Mouse (Mus musculus): ENCODE results near the gene Tcte2.

Tcte2 gene

DNA sequence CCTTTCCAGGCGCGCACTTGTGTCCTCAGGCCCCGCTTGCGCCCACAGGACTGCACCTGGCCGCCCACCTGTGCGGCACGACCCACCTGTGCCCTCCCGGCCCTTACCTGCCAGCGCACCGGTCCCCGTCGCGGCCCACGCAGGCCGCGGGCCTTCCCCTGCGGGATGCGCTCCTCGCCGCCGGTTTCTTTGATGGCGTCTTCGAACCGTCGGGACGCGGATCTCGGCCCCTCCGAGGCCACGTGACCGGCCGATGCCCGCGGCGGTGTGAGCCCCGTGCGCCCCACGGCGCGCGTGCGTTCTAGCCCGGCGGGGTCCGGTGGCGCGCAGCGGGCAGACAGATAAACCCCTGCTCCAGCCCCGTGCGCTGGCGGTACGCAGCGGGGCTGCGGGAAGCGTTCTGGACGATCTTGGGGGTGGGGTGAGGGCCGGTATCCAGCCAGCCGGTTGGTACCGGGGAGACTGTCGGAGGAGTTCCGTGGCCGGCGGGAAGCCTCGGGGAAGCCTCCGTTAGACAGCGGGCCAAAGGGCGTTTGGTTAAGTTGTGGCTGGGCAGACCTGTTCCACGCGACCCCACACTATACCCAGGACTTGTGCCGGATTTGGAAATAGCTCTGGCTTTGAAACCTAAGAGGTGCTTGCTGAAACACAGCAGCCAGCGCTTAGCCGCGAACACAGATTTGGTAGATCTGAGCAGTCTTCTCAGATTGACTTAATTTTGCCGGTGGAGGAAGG lies at the start of gene Tcte2:
Tcte2 (minus strand) TSS at position 647 of the 735 bp plus-strand sequence.
- in situ Hi-C loops (cut with MboI, MseI): loop anchor here (10.0 kb wide), 1 partner anchor 287 kb away; no protein-coding TSS in a partner anchor

DNA sequence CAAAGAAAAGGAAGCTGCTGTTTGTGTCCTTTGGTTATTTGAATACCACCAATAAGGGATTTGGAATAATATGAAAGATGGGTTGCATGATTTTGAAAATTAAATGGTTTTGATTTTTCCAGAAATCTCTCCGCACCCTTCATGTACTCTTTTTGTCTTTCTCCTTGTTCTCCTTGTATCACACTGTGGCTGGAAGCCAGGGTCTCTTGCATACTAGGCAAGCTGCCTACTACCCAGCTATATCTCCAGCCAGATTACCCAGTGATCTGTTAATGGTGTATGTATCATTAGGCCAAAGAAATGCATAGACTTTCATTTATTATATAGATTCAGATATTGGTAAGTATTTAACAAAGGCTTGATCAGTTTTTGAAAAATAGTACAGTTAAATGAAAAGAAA lies 44.4 kb upstream of the Tcte2 start:
- in situ Hi-C loops (cut with MboI, MseI): no loop called here

DNA sequence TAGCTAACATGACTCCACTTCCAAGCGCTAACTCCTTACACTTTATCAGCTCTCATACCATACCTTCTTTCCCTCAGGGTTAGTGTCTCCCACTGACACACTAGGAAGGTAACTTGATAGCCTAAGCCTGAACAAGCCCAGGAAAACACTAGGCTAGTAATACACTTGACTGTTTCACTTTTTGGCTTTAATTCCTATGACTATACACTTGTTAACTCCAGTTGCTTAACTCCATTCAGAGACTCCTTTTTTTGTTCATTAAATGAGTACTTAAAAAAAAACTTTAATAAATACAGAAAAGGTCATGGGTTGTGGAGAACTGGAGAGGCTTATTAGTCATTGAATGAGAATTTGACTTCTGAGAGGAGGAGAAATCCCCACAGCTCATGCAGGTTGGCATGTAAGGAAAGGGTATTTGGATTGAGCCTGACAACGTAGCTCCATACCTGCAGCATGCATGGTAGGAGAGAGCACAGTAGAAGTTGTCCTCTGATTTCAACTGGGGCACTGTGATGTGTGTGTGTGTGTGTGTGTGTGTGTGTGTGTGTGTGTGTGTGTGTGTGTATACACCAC lies 41.3 kb upstream of the Tcte2 start:
- in situ Hi-C loops (cut with MboI, MseI): no loop called here

DNA sequence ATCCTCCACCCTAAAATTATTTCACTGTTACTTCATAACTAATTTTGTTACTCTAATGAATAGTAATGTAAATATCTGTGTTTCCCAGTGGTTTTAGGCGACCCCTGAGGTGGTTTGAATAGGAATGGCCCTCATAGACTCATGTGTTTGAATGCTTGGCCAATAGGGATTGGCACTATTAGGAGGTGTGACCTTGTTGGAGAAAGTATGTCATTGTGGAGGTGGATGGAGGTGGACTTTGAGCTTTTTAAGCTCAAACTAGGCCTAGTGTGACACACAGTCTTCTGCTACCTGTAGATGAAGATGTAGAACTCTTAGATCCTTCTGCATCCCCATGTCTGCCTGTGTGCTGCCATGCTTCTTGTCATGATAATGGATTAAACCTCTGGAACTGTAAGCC lies 36.1 kb upstream of the Tcte2 start:
- in situ Hi-C loops (cut with MboI, MseI): no loop called here

DNA sequence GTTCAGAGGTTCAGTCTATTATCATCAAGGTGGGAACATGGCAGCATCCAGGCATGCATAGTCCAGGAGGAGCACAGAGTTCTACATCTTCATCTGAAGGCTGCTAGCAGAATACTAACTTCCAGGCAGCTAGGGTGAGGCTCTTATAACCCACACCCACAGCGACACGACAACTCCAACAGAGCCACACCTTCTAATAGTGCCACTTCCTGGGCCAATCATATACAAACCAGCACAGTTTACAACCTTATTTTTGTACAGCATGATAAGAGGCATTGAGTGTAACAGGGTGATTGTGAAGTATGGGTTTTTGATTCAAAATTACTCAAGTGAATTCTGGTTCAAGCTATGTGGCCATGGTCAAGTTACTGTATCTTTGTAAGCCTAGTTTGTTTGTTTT lies 28.4 kb upstream of the Tcte2 start:
- in situ Hi-C loops (cut with MboI, MseI): loop anchor here (5.0 kb wide), 1 partner anchor 478 kb away; no protein-coding TSS in a partner anchor

DNA sequence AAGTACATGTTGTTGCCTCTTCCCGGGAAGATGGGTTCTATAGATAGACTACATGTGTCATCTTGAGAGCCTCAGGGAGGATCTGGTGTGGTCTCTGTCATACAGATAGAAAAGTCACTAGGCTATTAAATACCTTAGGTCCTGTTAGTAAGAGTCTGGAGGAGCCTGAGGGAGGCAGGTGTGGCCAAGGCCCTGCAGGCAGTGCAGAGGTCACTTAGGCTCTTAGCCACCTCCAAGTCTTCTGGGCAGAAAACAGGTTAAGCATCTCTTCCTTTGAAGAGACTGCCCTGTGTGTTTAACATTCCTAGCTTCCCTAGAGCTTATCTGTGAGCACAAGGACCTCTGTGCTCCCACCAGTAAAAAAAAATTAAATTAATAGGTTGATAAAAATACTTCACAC lies 21.8 kb upstream of the Tcte2 start:
- in situ Hi-C loops (cut with MboI, MseI): no loop called here

DNA sequence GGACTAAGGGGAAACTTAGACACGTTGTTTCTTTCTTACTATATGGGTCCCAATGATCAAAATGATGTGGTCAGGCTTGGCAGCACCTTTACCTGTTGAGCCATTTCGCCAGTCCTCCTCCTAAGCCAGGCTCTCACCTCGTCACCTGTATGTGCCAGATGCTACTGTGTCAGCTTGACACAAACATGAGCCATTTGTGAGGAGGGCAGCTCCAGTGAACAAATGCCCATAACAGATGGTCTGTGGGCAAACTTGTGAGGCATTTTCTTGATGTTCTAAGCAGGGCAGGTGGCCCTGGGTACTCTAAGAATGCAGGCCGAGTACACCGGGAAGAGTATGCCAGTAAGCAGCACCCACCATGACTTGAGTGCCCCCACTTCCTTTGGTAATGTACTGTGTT lies 20.3 kb upstream of the Tcte2 start:
- in situ Hi-C loops (cut with MboI, MseI): no loop called here

DNA sequence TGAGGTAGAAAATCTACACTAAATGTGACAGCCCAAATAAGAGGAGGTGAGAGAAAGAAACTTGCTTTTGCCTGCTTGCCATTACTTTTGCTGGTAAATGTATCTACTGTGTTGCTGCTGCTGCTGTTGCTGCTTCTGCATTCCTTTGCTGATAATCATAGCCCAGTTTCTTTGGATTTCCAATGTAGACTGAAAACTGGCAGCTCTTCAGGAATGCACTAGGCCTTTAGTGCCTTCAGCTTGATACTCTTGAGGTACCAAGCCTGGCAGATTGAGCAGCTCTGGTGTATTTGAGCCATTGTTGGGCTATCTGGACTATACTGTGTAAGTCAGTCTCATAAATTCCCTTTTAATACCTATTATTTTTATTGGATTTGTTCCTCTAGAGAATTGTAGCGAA lies 17.2 kb upstream of the Tcte2 start:
- in situ Hi-C loops (cut with MboI, MseI): no loop called here

DNA sequence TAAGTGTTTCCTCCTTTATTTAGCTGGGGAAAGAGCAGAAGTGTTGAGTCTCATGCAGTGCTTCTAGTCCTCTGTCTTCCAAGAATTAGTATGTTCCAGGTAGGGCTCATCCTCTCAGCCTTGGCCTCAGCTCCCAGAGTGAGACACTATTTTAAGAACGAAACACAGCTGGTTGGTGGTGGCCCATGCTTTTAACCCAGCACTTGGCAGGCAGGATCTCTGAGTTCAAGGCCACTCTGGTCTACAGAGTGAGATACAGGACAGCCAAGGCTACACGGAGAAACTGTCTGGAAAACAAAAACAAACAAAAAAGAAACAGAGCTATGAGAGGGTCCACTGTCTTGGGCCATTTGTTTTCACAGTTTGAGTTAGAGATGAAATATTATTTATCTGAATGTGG lies 16.1 kb upstream of the Tcte2 start:
- in situ Hi-C loops (cut with MboI, MseI): no loop called here

DNA sequence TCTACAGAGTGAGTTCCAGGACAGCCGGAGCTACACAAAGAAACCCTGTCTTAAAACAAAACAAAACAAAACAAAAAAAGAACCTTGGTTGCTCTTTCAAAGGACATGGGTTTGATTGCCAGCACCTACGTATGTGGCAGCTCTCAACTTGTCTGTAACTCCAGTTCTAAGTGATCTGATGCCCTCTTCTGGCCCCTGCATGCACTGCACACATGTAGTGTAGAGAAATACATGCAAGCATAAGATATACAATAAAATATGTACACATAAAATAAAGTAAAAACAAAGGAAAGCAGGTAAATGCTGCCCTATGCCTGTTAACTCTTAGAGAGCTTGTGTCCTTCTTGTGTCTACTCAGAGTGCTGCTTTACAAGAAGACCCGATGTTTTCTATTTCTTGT lies 7.6 kb upstream of the Tcte2 start:
- in situ Hi-C loops (cut with MboI, MseI): loop anchor here (10.0 kb wide), 1 partner anchor 294 kb away; no protein-coding TSS in a partner anchor

DNA sequence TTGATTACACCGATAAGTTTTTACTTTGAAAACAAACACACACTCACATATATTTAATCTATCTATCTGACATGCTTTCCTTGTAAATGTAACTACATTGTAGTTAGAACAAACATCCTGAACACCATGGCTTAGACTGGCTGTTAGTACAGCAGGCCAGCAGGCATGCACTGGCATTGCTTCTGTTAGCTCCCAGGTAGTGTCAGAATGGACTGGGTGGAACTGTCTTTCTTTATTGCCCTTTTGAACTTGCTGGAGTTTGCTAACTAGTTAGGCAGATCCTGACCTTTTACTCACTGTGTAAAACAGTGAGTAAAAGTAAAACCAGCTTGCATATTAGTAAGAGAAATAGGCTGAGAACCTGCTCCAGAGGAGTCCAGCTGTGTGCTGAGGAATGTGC lies 6.9 kb upstream of the Tcte2 start:
- in situ Hi-C loops (cut with MboI, MseI): loop anchor here (10.0 kb wide), 1 partner anchor 294 kb away; no protein-coding TSS in a partner anchor

DNA sequence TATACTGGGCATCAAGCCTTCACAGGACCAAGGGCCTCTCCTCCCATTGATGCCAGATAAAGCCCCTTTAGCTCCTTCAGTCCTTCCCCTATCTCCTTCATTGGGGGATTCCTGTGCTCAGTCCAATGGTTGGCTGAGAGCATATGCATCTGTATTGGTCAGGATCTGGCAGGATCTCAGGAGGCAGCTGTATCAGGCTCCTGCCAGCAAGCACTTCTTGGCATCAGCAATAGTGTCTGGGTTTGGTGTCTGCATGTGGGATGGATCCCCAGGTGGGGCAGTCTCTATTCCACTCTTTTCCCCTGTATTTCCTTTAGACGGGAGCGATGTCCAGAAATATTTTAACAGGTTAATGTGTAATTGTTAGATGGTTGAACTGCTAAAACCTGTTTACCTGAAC lies 3.3 kb upstream of the Tcte2 start:
- in situ Hi-C loops (cut with MboI, MseI): loop anchor here (10.0 kb wide), 1 partner anchor 290 kb away; no protein-coding TSS in a partner anchor

DNA sequence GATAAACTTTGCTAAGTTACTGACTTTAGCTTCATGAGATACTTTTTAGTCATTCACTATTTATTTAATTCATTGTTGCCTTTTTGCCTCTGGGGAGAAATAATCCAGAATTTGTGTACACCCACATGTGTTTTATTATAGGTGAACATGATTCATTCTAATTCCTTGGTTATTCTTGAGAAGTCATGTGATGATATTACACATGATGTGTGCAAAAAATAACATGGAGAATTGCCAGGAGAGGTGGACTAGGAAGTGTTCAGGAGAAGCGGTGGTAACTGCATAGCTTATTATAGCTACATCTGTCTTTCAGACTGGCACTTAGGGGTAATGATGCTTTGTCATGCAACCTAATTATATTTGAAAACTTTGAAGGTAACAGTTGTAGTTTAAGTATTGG lies 2.2 kb upstream of the Tcte2 start:
- in situ Hi-C loops (cut with MboI, MseI): loop anchor here (10.0 kb wide), 1 partner anchor 289 kb away; no protein-coding TSS in a partner anchor

DNA sequence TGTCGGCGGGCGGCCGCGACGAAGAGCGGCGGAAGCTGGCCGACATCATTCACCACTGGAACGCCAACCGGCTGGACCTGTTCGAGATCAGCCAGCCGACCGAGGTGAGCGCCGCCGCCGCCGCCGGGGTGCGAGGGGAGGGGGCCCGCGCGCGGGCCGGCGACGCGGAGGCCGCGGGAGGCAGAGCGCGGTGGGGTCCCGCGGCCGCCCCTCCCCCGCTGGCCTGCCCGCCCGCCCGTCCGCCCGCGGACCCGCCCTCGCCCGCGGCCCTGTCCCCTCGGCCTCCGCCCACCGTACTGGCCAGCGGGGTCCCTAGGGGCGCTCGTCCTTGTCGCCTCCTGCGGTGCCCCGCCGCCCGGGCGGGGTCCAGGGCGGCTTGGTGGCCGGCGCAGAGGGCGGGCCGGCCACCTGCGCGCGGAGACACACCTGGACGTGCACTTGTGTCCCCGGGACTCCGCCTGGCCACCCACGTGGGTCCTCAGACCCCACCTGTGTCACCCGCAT lies 898 bp downstream of the Tcte2 start:
- in situ Hi-C loops (cut with MboI, MseI): loop anchor here (10.0 kb wide), 1 partner anchor 286 kb away; no protein-coding TSS in a partner anchor

DNA sequence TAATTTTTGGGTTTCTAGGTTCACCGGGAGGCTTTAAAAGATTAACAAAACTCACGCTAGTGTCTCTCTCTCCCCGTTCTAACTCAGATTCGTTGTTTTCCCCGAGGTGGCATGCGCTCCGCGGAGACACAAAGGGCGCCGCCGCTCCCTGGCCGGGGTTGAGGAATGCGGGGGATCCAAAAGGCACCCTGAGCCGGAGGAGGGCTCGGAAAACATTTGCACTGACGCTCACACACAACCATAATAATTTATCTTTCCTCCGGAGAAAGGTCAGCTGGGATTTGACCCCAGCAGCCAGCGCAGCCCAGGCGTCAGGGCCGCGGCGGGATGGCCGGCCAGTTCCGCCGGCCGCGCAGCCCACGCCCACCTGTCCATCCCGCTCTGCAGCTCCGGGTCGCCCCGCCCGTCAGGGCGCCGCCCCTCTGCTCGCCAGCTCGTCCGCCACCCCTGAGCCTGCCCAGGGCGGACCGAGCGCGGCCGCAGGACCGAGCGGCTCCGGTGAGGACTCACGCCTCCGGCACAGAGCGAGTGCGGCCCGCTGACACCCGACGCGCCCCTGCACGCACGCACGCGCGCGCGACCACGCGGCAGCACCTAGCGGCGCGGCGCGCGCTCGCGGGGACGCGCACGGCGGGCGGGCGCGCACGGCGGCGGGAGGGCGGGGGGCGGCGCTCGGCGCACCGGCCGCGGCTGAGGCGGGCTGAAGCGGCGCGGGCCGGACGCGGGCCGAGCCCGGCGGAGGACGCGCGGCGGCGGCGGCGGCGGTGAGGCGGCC lies 1.6 kb downstream of the Tcte2 start, which contains the start of gene Afdn:
Afdn (plus strand) TSS at position 687 of the 775 bp plus-strand sequence.
- in situ Hi-C loops (cut with MboI, MseI): loop anchor here (10.0 kb wide), 1 partner anchor 285 kb away; no protein-coding TSS in a partner anchor

DNA sequence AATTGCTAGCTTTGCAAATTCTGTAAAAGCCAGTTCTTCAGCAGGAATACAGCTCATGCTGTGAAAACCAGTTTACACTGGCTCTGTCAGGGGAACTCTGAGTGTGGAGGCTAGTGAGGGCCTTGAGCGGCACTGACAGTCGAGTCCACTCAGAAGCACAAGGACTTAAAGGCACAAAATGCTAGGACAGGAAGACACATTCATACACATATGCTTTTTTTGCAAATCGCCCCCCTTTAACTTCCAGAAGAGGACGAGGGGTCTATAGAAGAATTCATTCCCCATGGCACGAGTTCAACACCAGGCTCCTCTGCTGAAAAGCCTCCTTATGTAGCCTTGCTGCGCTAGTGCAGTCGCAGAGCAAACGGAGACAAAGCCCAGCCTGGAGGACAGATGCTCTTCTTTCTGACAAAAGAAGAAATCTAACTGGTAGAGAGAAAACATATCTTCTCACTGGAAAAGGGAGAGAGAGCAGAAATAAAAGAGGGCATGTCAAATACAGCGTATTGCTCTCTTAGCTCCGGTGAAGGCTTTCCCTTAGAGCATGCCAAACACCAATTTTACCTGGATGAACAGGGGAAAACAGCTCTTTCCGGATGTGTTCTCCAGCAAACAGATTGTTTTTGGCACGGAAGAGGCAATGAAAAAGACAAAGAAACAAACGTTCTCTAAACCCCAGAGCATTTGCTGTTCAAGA lies 2.3 kb downstream of the Tcte2 start:
- in situ Hi-C loops (cut with MboI, MseI): no loop called here

DNA sequence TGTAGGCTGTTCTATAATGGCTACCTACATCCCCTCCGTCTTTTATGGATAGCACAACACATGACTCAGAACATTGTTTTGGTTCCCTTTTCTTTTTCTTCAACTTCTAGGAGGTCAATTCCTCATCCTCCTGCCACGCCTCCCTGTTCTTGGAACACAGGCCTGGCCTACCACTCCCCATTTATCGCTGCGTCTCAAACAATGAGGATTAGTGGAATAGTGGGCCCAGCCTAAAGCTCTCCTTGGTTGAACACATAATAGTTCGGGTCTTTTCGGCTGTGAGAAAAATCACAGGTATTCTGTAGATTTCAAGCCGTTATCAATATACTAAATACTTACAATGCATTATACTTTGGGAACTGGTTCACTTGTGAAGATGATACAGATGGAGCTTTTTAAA lies 3.0 kb downstream of the Tcte2 start:
- in situ Hi-C loops (cut with MboI, MseI): no loop called here

DNA sequence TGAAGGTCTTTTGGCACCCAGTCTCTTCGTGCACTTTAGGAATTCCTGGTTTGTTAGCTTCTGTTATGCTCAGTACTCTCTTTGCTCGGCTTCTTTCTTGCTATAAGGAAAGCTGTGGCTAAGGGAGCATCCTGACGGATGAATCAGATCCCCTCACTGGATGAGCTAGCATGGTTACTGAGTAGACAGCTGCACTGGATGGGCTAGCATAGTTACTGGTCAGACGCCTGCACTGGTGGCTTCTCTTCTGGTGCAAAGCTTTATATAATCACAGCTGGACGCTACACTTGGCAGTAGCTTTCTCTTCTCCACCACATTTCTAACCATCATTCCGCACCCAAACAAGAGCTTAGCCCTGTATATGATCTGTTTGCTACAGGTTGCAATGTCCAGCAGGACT lies 6.7 kb downstream of the Tcte2 start:
- in situ Hi-C loops (cut with MboI, MseI): no loop called here

DNA sequence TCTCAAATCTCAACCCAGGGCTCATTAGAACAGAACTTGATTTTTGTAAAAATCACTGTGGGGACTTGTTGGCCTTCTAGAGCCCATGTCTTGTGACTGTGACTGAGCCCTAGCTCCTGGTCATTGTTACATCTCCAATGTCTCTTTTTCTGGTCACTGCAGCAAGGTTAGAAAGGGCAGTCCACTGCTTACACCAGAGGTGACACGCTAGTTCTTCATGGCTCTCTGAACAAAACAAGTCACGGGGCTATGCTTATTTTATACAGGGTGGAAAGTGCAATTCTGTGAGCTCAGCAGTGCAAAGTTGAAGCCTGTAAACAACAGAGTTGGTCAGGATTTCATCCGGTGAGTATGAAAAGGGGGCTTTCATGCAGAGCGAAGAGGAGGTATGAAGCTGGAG lies 7.7 kb downstream of the Tcte2 start:
- in situ Hi-C loops (cut with MboI, MseI): no loop called here

DNA sequence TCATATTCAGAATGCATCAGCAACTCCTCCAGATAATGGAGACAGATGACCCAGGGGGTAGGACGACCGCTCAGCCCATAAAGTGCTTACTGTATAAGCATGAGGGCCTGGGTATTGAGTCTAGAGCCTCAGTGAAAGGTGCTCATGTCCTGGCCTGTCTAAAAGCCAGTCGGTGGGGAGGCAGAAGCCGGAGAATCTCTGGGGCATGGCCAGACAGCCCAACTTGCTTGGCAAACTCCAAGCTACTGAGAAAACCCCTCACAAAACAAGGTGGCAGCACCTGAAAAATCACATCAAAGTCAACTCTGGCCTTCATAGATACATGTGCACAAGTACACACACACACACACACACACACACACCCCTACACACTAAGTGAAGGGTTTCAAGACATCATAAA lies 12.6 kb downstream of the Tcte2 start:
- in situ Hi-C loops (cut with MboI, MseI): loop anchor here (5.0 kb wide), 1 partner anchor 62 kb away; no protein-coding TSS in a partner anchor

DNA sequence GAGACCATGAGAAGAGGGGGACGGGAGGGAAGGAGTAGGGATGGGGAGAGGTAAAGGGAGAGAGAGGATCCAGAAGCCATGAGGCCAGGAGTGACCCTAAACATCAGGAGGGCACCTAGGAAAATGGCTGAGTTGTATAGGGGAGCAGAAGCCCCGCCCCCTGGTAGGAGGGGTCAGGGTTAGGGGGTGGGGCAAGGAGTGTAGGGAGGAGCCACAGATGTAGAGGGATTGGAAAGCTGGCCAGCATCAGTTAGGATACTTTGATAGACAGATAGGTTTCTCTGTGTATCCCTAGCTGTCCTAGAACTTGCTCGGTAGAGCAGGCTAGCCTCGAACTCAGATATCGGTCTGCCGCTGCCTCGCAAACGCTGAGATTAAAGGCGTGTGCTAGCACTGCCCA lies 13.9 kb downstream of the Tcte2 start:
- in situ Hi-C loops (cut with MboI, MseI): loop anchor here (5.0 kb wide), 1 partner anchor 60 kb away; no protein-coding TSS in a partner anchor

All from T-helper 1 cell (primary cell).